Mouse (Mus musculus): ENCODE measurements at regions not wholly inside any gene's neighbourhood (a gene's known extent, or its start where the extent isn't known, plus 50 kb on each side); places are given as distances from the start of the nearest gene placed in this dataset.

DNA sequence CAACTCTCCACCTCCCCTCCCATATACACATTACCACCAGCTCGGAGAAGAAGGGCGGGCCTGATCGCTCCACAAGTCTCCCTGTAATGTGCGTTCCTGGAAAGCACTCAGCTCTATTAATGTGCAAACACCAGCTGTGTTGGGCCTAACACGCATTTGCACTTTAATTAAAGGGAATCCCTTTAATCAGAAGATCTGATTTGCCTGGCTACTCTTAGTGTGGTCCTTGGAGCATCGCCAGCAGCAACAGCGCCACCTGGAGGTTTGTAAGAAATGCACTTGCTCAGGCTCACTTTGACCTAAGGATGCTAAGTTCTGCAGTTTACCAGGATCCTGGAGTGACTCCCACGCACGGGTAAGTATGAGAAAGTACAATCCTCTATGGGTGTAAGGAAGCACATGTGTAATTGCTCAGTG, 224.6 kb downstream of the Pax3 start:
- peak; percentile 88 for TF ChIP-seq CTCF (conservative IDR thresholded peaks at IDR 0.05)
- no peak overlapping the region for H3K27ac ChIP-seq
- DNase-seq (ENCODE audit: low spot score in 2 of 2) = peak; percentile 53 to 65
- H3K4me3 ChIP-seq = no peak overlapping the region

- no peak overlapping the region for H3K27ac ChIP-seq
- DNase-seq (ENCODE audit: low spot score in 2 of 2) = no peak
- H3K4me3 ChIP-seq = no peak overlapping the region
- no peak for TF ChIP-seq CTCF (conservative IDR thresholded peaks at IDR 0.05)
Observed at GRCm38 (mm10) chr1:77964656-77965335, 232.1 kb downstream of the Pax3 start.

GRCm38 (mm10) chr1:77959309-77959708, 237.6 kb downstream of the Pax3 start:
- TF ChIP-seq CTCF (conservative IDR thresholded peaks at IDR 0.05) = no peak
- Histone ChIP-seq H3K4me3 (no peak overlapping the region), H3K27ac (no peak overlapping the region)
- DNase-seq (ENCODE audit: low spot score in 2 of 2) = no peak

DNA sequence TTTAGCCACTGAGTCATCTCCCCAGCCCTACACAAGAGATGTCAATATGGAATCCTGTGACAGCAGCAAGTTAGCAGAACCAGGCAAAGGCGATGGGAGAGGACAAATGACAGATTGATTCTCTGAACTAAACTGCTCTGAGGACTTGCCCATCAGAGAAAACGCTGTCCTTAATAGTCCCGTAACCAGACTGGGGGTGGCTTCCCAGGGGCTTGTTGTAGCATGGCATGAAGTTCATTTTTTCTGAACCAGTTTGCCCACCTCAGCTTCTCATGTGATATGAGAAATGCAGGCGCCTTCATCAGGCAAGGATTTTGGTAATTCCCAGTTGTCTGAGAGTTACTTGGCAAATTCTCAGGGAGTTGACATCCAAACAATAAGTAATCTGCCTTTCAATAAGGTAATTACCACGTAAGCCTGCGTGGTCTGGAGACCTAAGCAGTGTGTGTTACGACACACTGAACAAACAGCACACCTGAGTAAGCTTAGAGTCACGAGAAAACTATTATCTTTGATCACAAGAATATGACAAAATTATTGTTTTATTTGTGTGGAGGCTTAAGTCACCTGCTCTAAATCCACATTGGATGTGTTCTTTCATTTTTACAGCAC, 239.7 kb downstream of the Pax3 start:
- Histone ChIP-seq H3K27ac (no peak overlapping the region), H3K4me3 (no peak overlapping the region)
- TF ChIP-seq CTCF (conservative IDR thresholded peaks at IDR 0.05) = no peak
- no peak for DNase-seq (ENCODE audit: low spot score in 2 of 2)

- no peak for DNase-seq (ENCODE audit: low spot score in 2 of 2)
- TF ChIP-seq CTCF (conservative IDR thresholded peaks at IDR 0.05) = no peak
- Histone ChIP-seq H3K27ac (no peak overlapping the region), H3K4me3 (no peak overlapping the region)
Observed at GRCm38 (mm10) chr1:77947894-77948293, 249.0 kb downstream of the Pax3 start.

DNA sequence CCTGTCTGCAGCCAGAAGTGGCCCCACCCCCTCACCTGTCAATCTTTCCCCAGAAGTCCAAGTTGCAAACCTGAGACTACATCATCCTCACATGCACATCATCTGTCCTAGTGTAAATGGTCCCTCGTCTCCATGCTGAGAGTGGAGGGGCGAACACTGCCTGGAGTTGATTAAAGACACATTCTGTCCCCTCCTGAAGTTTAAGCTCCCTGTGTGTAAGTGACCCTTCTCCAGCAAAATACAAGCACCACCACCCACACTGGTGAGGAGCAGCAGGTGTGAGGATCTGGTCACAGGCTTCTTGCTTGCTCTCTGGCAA, 252.6 kb downstream of the Pax3 start:
- no peak for TF ChIP-seq CTCF (conservative IDR thresholded peaks at IDR 0.05)
- Histone ChIP-seq H3K4me3 (no peak overlapping the region), H3K27ac (no peak overlapping the region)
- DNase-seq (ENCODE audit: low spot score in 2 of 2) = no peak

DNA sequence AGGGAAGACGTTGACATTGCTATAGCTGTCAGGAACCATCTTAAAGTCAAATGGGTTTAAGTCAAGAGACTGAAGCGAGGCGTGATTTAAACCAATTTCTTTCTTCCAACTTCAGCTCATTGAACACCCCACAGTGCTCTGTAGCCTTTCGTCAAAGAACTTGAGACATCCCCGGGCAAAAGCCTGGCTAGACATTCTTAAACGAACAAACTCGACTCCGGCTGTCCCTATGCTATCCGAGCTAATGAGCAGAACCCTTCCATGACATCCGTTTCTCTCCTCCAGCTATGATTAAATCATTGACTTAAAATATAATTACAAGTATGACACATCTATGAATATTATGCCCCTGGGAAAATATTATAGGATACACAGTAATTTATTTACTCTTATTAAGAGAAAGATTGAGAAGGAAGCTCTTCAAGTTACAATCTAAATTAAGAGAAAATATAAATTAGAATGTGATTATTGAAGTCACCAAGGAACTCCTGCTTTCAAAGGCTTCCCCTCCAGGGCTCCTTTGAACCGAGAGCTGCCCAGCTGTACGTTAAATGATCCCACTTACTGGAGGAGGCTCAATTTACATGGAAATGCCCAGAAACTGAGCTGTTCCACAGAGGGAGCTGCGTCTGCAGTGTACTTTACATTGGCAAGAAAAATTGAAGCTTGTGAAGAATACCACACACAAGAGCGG, 253.2 kb downstream of the Pax3 start:
- DNase-seq (ENCODE audit: low spot score in 2 of 2) = no peak
- Histone ChIP-seq H3K27ac (no peak overlapping the region), H3K4me3 (no peak overlapping the region)
- TF ChIP-seq CTCF (conservative IDR thresholded peaks at IDR 0.05) = no peak

- peak in 1 of 2 experiments; percentile 58 for DNase-seq (ENCODE audit: low spot score in 2 of 2)
- peak; percentile 96 for TF ChIP-seq CTCF (conservative IDR thresholded peaks at IDR 0.05)
- Histone ChIP-seq H3K4me3 (no peak overlapping the region), H3K27ac (no peak overlapping the region)
Observed at GRCm38 (mm10) chr1:77943101-77943500, 253.8 kb downstream of the Pax3 start.

DNA sequence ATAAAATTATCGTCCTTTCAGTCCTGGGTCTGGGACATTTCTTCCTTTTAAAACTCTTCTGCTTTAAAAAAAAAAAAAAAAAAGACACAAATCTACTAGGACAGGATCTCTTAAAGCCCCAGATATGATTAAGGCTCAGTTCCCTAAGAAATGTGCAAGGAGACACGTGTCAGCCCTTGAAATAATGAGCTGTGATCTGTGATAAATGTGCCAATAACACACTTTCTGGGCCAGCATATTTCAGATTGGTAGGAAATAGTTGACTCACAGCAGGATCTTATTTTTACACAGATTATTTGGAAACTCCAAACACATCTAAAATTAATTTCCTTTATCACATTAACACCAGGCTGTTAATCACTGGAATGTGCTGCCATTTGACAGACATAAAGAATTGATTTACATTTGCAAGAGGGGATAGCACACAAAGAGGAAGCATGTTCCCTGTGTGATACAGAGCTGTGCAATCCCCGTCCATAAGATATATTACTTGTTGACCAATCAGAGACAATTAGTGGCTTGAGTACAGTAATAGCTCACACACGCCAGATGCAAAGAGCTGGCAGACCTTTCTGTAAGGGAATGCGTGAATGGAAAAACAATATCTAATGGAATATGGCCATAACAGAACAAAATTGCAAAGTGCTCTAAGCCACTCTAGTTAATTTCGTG, 263.7 kb downstream of the Pax3 start:
- H3K4me3 ChIP-seq = no peak overlapping the region
- no peak for TF ChIP-seq CTCF (conservative IDR thresholded peaks at IDR 0.05)

DNA sequence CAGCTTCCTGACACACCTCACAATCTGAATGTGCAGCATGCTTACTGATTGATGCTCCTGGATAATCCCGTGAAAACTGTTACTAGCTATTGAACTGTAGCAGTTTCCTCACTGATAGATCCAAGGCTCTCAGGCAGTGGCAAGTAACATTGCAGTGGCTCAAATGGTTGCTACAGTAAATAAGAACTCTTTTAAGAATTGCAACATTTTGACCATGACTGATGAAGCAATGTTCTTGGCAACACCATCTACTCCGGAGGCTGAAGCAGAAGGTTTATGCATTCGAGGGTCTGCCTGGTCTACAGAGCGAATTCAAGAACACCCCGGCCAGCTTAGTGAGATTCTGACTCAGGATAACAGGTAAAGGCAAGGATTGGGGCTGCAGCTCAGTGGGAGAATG, 264.7 kb downstream of the Pax3 start:
- TF ChIP-seq CTCF (conservative IDR thresholded peaks at IDR 0.05) = no peak
- H3K27ac ChIP-seq = no peak overlapping the region

More for the DNA sequence above, 263.7 kb downstream of the Pax3 start:
- DNase-seq (ENCODE audit: low spot score in 2 of 2) = no peak
- H3K27ac ChIP-seq = no peak overlapping the region

GRCm38 (mm10) chr1:77930661-77931060, 266.3 kb downstream of the Pax3 start:
- TF ChIP-seq CTCF (conservative IDR thresholded peaks at IDR 0.05) = peak; percentile 64
- DNase-seq (ENCODE audit: low spot score in 2 of 2) = no peak
- Histone ChIP-seq H3K27ac (no peak overlapping the region), H3K4me3 (no peak overlapping the region)

More for the DNA sequence above, 264.7 kb downstream of the Pax3 start:
- no peak for DNase-seq (ENCODE audit: low spot score in 2 of 2)
- no peak overlapping the region for H3K4me3 ChIP-seq

- no peak overlapping the region for H3K4me3 ChIP-seq
- DNase-seq (ENCODE audit: low spot score in 2 of 2) = no peak
- TF ChIP-seq CTCF (conservative IDR thresholded peaks at IDR 0.05) = no peak
- no peak overlapping the region for H3K27ac ChIP-seq
Observed at GRCm38 (mm10) chr1:77929552-77929951, 267.4 kb downstream of the Pax3 start.

- no peak overlapping the region for H3K4me3 ChIP-seq
- no peak for DNase-seq (ENCODE audit: low spot score in 2 of 2)
- no peak overlapping the region for H3K27ac ChIP-seq
- TF ChIP-seq CTCF (conservative IDR thresholded peaks at IDR 0.05) = no peak
Observed at GRCm38 (mm10) chr1:77926146-77926545, 270.8 kb downstream of the Pax3 start.
